Mouse (Mus musculus) layer of hippocampus, postnatal 10 days (tissue): ENCODE measurements around the gene 3110082I17Rik. TPM values are rescaled to one million over a fixed set of nuclear protein-coding genes. Genes with fewer than 3 reads are reported as not detected.

Source experiments
- DNase-seq, 2 experiments: peaks; one replicate each; pipeline ENCODE4 v3.0.0; 2021; ENCODE audit warnings: low spot score in 2 of 2
- total RNA-seq, 2 experiments: library from RNA; stranded (reverse); gene quantifications; 2 replicates each; pipeline ENCODE4 v1.2.3; 2021

The 3110082I17Rik gene
- total RNA-seq, 2 experiments from 2014 or later, result 19.3 to 21.0 TPM

DNA sequence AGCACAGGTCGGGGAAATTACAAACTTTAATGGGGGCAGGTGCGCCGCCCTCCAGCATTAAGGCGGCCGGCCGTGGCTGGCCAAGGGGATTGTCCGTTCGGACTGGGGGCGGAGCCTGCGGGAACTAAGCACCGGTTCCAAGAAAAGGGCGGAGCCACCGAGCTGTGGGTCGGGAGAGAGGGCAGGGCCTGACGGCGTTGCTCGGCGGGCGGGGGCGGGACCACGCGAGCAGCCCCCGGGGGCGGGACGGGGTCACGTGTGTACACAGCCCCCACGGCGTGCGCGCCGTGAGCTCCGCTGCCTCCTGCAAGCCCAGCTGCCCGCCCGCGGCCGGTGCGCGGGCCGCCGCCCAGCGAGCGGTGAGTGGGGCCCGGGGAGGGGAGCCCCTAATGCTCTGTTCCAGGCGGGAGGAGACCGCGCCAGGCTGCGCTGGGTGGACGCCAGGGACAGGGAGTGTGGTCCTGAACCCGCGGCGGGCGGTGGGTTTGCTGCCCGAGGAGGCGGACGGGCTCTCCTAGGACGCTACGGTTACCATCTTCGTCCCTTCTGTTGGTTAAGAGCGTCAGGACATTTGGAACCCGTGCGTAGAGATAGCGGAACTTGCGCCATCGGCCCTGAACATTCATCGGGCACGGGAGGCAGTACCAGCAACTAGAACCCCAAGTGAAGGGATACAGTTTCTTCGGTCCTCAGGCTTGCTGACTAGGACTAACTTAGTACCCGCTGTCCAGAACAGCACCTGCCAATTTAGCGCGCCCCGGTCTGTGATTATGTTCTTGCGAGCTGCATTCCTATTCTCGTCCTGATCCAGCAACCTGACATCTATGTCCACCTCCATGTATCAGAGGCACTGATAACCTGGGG is 79.7 kb downstream of the 3110082I17Rik start:
- peak; percentile 81 to 89 for DNase-seq

DNA sequence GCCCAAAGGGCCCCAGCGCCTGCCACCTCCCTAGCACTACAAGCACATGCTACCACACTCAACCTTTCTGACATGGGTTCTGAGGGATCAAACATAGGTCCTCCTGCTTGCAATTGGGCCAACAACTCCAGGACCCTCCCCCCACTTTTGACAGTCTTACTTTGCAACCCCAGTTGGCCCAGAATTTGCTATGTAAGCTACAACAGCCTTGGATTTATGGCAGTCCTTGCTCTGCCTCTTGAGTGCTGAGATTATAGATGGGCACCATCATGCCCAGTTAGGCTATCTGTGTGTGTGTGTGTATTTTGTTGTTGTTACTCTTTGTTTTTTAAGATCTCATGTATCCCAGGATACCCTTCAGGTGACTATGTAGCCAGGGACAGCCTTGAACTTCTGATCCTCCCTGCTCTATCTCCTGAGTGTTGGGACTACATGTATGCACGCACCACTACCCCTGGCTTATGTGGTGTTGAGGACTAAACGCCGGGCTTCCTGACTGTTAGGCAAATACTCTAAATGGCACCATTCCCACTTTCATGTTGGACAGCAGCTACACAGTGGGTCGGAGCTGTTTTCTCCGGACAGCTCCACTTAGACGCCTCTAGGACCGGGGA is 80.4 kb downstream of the 3110082I17Rik start:
- DNase-seq, result no peak

- DNase-seq, result peak in 1 of 2 experiments; percentile 52
Observed at GRCm38 (mm10) chr5:139378986-139379629, 81.2 kb downstream of the 3110082I17Rik start.

- no peak for DNase-seq
Observed at GRCm38 (mm10) chr5:139378271-139378556, 82.1 kb downstream of the 3110082I17Rik start.

GRCm38 (mm10) chr5:139377468-139378270 is 82.7 kb downstream of the 3110082I17Rik start, which contains the start of gene Gpr146:
Gene Gpr146, plus strand, starts transcription at chr5:139377697.
- DNase-seq, result no peak

DNA sequence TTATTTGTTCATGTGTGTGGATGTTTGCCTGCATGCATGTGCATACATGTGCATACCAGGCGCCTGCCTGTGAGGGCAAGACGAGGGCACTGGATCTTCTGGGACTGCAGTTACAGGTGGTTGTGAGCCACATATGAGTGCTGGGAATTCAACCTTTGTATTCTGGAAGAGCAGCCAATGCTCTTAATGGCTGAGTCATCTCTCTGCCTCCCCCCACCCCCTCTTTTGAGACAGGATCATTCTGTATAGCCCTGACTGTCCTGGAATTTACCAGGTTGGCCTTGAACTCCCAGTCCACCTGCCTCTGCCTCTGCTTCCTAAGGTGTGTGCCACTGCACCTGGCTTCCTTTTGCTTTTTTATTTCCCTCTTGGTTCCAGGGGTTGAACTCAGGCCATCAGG is 85.5 kb downstream of the 3110082I17Rik start:
- no peak for DNase-seq

- no peak for DNase-seq
Observed at GRCm38 (mm10) chr5:139373889-139374444, 86.4 kb downstream of the 3110082I17Rik start.

DNA sequence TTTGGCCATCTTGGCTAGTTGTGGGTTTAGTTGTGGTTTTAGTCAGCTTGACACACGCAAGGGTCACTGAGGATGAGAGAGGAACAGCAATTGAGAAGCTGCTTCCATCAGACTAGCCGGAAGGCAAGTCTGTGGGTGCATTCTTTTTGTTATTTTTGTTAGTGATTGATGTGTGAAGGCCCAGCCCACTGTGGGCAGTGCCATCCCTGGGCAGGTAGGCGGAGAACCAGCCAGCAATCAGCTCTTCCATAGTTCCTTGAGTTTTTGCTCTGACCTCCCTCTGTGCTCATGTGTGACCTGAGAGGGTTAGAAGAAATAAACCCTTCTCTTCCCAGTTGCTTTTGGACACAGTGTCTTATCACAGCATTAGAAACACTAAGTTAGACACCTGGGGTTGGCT is 87.2 kb downstream of the 3110082I17Rik start:
- DNase-seq, result no peak

- DNase-seq, result peak; percentile 88 to 89
Observed at GRCm38 (mm10) chr5:139371631-139372401, 88.5 kb downstream of the 3110082I17Rik start.

DNA sequence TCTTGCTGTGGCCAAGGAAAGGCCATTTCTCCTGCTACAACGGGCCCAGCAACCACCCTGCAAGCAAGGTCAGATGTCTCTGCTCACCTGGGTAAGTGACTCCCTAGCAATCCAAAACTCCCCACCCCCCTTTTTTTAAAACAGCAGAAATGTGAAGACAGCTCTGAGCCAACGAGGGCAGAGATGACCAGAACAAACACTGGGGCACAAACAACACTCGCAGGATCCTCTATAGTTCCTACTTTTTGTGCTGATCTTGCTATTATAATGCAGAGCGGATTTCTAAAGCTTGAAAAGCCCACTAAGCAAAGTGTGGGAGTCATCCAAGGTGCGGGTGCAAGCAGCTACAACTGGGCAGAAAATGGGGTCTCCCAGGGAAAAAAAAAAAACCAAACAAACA is 89.2 kb downstream of the 3110082I17Rik start:
- no peak for DNase-seq

DNA sequence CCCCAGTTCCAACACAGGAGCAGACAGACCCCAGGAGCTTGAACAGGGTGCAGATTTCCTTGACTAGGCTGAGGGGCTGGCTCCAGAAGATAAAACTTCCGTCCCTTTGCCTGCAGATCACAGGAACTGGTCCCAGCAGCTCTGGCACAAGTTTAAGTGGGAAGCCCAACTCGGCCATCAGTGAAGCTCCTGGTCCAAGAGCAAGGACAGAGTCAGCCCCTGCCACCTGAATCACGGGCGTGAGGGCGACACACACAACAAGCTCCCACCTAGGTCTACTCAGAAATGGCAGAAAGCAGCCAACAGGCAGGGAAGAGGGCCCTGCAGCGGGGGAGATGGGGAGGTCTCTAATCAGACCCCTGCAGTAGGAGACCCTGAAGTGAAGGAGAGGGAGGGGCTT is 90.0 kb downstream of the 3110082I17Rik start:
- DNase-seq, result no peak

GRCm38 (mm10) chr5:139368638-139369320 is 91.5 kb downstream of the 3110082I17Rik start:
- no peak for DNase-seq

DNA sequence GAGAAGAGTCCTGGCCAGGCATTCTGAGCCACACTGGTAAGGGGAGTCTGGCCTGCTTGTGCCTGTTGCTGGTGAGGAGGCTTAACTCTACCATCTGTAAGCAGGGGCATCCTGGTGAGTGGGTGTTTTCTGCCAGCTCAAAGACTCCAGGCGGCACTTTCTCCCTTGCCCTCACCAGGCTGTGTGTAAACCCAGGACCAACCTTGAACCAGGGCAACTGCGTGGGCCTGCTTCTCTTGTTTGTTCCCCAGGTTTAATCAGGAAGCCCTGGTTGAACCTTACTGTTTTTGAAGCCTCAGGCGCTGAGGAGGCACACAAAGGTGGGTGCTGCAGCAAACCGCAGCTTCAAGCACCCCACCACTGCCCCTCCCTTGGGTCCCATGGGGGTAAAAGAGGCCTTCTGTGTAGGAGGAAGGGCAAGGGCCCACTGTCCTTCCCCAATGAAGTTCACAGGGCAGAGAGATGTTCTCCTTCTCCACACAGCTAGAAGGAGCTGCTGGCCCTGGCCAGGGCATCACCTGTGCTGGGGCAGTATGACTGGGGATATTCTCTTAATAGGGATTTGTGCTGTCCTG is 92.4 kb downstream of the 3110082I17Rik start:
- DNase-seq, result no peak

DNA sequence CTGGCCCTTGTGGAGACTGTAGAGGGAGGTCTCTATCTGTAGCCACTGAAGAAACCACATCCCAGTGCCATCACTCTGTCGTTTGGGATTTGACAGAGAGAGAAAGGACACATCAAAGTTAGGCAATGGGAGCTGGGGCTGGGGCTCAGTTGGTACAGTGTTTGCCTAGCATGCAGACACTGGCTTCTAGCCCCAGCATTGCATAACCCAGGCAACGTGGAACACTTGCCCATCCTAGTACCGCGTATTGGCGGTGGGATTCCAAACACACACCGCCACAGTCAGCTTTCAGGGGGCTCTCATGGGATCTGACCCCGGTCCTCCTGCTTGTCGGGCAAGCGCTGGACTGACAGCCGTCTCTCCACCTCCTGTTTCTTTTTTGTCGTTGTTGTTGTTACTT is 93.8 kb downstream of the 3110082I17Rik start:
- no peak for DNase-seq

- no peak for DNase-seq
Observed at GRCm38 (mm10) chr5:139365827-139366226, 94.5 kb downstream of the 3110082I17Rik start.

GRCm38 (mm10) chr5:139364911-139365571 is 95.3 kb downstream of the 3110082I17Rik start:
- peak; percentile 57 to 62 for DNase-seq

DNA sequence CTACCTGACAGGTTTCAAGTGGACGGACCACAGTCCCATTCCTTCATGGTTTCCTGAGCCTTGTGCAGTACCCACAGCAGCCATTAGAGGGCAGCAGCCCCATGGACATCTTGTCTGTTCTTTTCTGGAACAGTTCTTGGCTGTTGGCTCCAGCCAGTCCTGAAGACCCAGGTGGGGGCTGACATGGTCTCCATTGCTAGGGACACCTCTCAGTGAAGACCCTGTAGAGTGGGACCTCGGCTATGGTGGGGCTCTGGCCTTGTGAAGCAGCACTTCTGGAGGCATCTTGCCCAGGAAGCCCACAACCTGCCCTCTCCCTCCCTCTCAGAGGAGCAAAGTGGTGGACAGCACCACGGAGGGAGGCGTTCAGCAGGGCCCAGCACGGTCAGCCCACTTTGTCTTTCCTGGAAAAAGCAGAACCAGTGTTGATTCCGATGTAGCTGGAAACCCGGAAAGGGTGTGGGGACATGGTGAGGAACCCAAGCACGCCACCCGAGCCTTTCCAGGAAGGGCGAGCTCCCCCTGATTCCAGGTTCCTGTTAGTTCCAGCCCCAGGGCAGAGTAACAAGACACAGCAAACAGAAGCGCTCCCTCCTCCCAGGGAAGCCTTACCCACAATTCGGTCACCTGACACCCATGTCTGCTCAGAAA is 95.9 kb downstream of the 3110082I17Rik start:
- peak; percentile 97 for DNase-seq

- peak; percentile 55 for DNase-seq
Observed at GRCm38 (mm10) chr5:139363858-139364257, 96.5 kb downstream of the 3110082I17Rik start.
